Mouse (Mus musculus): ENCODE data around the gene Gstp2. TPM values are rescaled to one million over a fixed set of nuclear protein-coding genes. Genes with fewer than 3 reads are reported as not detected.

Gene Gstp2
- 11.0 and 11.1 TPM in 2 replicates for polyA plus RNA-seq (2015; fragmentation: Nextera tagmentation; extraction: Ambion mirVana)

DNA sequence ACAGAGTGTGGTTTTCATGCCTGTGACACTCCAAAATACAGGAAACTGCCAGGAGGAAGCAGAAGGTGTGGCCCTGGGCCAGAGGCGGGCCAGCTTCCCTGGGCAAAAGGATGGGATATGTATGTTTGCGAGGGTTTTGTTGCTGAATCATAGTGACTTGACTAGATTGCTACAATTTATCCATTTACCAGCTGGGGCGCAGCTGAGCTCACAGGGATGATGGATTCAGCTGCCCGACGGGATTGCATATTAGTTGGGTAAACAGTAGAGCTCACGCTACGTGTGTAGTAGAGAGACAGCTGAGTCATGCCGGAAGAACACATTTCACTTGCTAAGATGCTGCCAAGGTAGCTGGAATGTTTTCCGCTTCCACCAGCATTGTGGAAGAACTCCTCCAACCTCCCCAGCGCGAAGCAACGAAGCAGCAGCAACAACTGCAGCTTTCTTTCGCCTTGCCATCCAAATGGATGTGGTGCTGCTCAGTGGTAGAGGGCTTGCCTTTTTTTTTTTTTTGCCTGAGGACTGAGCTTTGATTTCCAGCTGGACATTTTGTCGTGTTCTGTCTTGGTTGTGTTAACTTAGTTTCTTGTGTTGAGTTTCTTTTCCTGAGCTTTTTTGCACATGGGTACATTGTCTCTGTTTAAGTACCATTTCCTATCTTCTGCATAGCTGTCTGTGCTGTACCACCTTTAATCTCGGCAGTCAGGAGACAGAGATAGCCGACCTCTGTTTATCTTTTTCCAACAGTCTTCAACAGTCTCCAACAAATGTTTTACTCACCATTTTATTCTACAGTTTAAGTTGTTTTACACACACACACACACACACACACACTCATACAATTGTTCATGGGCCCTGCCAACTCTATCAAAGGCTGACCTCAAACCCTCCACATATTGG, at the start of gene Gstp2:
Gstp2 (minus strand) TSS at position 58 of the 900 bp plus-strand sequence.

GRCm38 (mm10) chr19:4081394-4081793, 35.6 kb upstream of the Gstp2 start, which contains the start of gene Cabp2:
Cabp2 (plus strand) TSS chr19:4081578.

DNA sequence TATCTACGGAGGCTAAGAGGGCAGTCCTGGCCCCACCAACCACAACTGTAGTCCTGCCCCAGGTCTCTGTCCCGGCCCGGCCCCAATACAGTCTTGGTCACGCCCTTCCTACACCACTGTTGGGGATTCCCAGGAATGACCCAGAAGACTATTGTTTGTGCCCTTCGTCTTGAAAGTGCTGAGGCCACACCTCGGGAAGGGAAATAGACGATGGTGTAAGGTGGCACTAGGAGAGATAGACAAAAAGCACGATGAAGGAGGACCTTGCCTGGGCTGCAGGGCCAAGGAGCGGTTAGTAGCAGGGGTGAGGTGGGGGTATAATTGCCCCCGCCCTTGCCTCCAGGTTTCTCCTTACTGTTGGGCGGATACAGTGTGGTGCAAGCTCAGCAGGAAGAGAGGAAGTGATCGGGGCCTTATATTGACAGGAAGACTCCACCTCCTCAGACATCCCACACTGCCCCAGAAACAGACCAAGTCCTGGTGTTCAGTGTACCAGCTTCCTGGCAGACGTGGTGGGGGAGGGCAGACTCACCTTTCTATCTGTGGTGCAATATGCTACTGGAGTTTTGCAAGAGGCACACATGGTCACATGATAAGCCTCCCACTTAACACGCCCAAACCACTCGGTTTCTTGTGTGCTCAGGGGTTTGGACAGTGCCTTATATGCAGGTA, 13.4 kb upstream of the Gstp2 start, which contains the start of gene Gstp3:
Gstp3 (minus strand) TSS at position 501 of the 672 bp plus-strand sequence.

DNA sequence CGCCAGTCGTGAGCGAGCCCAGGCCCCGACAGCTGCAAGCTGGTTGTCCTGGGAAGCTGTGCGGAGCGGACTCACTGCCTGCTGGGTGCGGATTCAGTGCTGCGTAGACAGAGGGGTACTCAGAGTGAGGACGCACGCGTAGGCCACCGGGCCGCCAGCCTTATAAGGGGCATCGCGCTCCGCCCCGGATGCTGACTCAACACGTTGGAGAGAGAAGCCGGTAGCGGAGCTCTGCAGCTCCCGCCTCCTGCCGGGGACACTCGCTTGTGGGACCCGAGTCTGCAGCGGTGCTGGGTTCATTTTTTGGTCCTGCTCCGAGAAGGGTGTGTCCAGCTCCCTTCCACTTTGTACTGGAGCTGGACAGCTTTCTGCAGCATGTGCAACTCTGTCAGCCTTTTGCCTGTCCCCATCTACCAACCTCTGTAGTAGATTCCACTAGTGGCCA, 8.0 kb downstream of the Gstp2 start, which contains the start of gene Gstp1:
Gstp1 (minus strand) TSS at position 198 of the 445 bp plus-strand sequence.

GRCm38 (mm10) chr19:4012432-4013022, 33.3 kb downstream of the Gstp2 start, which contains the start of gene Ndufv1:
Ndufv1 (minus strand) TSS chr19:4012806.

DNA sequence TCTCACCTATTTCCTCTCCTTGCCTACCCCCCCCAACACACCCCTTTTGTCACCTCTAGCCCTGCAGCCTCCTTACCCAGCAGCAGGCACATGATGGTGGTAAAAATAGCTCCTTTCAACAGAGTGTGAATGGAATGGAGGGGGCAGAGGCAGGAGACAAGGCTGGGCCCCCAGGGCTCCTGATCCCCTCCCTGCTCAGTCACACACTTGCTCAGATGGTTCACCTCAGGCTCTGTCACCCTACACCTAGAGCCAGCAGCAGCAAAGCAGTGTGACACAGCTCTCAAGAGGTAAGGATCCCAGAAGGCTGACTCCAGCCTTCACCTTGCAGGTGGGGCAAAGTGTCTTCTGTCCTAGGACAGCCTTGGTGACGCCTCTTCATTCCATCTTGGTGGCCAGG, 42.7 kb downstream of the Gstp2 start, which contains the start of gene Doc2g:
Doc2g (plus strand) TSS at position 202 of the 400 bp plus-strand sequence.

GRCm38 (mm10) chr19:4000119-4000900, 45.5 kb downstream of the Gstp2 start, which contains the start of the genes Nudt8 and Gm49405:
Nudt8 (plus strand) TSS chr19:4000580.
Gm49405 (plus strand) TSS chr19:4000626.

GRCm38 (mm10) chr19:3992416-3992815, 53.4 kb downstream of the Gstp2 start, which contains the start of gene Tbx10:
Tbx10 (plus strand) TSS chr19:3992752.

Other genes starting within 250 kb of the Gstp2 start
- 7.9 and 9.6 TPM in 2 replicates for gene Chka, start 194.2 kb downstream of the Gstp2 start, polyA plus RNA-seq (2015; fragmentation: Nextera tagmentation; extraction: Ambion mirVana)
- 16.4 and 18.2 TPM in 2 replicates for gene Tcirg1, start 138.9 kb downstream of the Gstp2 start, polyA plus RNA-seq (2015; fragmentation: Nextera tagmentation; extraction: Ambion mirVana)
- 372 and 439 TPM in 2 replicates for gene Ndufs8, start 133.2 kb downstream of the Gstp2 start, polyA plus RNA-seq (2015; fragmentation: Nextera tagmentation; extraction: Ambion mirVana)
- 7.5 and 8.1 TPM in 2 replicates for gene Aldh3b1, start 116.2 kb downstream of the Gstp2 start, polyA plus RNA-seq (2015; fragmentation: Nextera tagmentation; extraction: Ambion mirVana)
- 20.6 and 25.5 TPM in 2 replicates for gene Unc93b1, start 110.8 kb downstream of the Gstp2 start, polyA plus RNA-seq (2015; fragmentation: Nextera tagmentation; extraction: Ambion mirVana)
- gene Aldh3b3, start 87.4 kb downstream of the Gstp2 start, polyA plus RNA-seq (2015; fragmentation: Nextera tagmentation; extraction: Ambion mirVana) = 0.35 TPM in 1 of 2 replicates, not detected in the other
- gene Aldh3b2, start 73.7 kb downstream of the Gstp2 start, polyA plus RNA-seq (2015; fragmentation: Nextera tagmentation; extraction: Ambion mirVana) = 1.0 and 9.9 TPM in 2 replicates
- gene Acy3, start 59.5 kb downstream of the Gstp2 start, polyA plus RNA-seq (2015; fragmentation: Nextera tagmentation; extraction: Ambion mirVana) = 10.8 and 13.3 TPM in 2 replicates
- gene Tbx10, start 53.3 kb downstream of the Gstp2 start, polyA plus RNA-seq (2015; fragmentation: Nextera tagmentation; extraction: Ambion mirVana) = not detected in 2 replicates
- 39.5 and 49.5 TPM in 2 replicates for gene Nudt8, start 45.4 kb downstream of the Gstp2 start, polyA plus RNA-seq (2015; fragmentation: Nextera tagmentation; extraction: Ambion mirVana)
- 0.94 and 1.1 TPM in 2 replicates for gene Gm49405, start 45.4 kb downstream of the Gstp2 start, polyA plus RNA-seq (2015; fragmentation: Nextera tagmentation; extraction: Ambion mirVana)
- 1.6 and 2.5 TPM in 2 replicates for gene Doc2g, start 42.7 kb downstream of the Gstp2 start, polyA plus RNA-seq (2015; fragmentation: Nextera tagmentation; extraction: Ambion mirVana)
- gene Ndufv1, start 33.2 kb downstream of the Gstp2 start, polyA plus RNA-seq (2015; fragmentation: Nextera tagmentation; extraction: Ambion mirVana) = 413 and 450 TPM in 2 replicates
- 271 and 284 TPM in 2 replicates for gene Gstp1, start 8.0 kb downstream of the Gstp2 start, polyA plus RNA-seq (2015; fragmentation: Nextera tagmentation; extraction: Ambion mirVana)
- gene Gstp3, start 13.5 kb upstream of the Gstp2 start, polyA plus RNA-seq (2015; fragmentation: Nextera tagmentation; extraction: Ambion mirVana) = 0.21 TPM in 1 of 2 replicates, not detected in the other
- 1.3 and 1.5 TPM in 2 replicates for gene Cabp2, start 35.6 kb upstream of the Gstp2 start, polyA plus RNA-seq (2015; fragmentation: Nextera tagmentation; extraction: Ambion mirVana)
- gene Cdk2ap2, start 51.2 kb upstream of the Gstp2 start, polyA plus RNA-seq (2015; fragmentation: Nextera tagmentation; extraction: Ambion mirVana) = 38.7 and 45.9 TPM in 2 replicates
- 3.8 and 5.2 TPM in 2 replicates for gene Pitpnm1, start 54.0 kb upstream of the Gstp2 start, polyA plus RNA-seq (2015; fragmentation: Nextera tagmentation; extraction: Ambion mirVana)
- 56.7 and 57.8 TPM in 2 replicates for gene Aip, start 79.8 kb upstream of the Gstp2 start, polyA plus RNA-seq (2015; fragmentation: Nextera tagmentation; extraction: Ambion mirVana)
- not detected in 2 replicates for gene Gpr152, start 93.8 kb upstream of the Gstp2 start, polyA plus RNA-seq (2015; fragmentation: Nextera tagmentation; extraction: Ambion mirVana)
- gene Cabp4, start 98.0 kb upstream of the Gstp2 start, polyA plus RNA-seq (2015; fragmentation: Nextera tagmentation; extraction: Ambion mirVana) = 0.14 and 1.5 TPM in 2 replicates
- 67.6 and 99.9 TPM in 2 replicates for gene Coro1b, start 102.6 kb upstream of the Gstp2 start, polyA plus RNA-seq (2015; fragmentation: Nextera tagmentation; extraction: Ambion mirVana)
- gene Ptprcap, start 107.6 kb upstream of the Gstp2 start, polyA plus RNA-seq (2015; fragmentation: Nextera tagmentation; extraction: Ambion mirVana) = 2.1 and 2.3 TPM in 2 replicates
- gene Rps6kb2, start 117.3 kb upstream of the Gstp2 start, polyA plus RNA-seq (2015; fragmentation: Nextera tagmentation; extraction: Ambion mirVana) = 42.6 and 42.9 TPM in 2 replicates
- gene Carns1, start 129.5 kb upstream of the Gstp2 start, polyA plus RNA-seq (2015; fragmentation: Nextera tagmentation; extraction: Ambion mirVana) = 16.9 and 20.7 TPM in 2 replicates
- gene Tbc1d10c, start 145.3 kb upstream of the Gstp2 start, polyA plus RNA-seq (2015; fragmentation: Nextera tagmentation; extraction: Ambion mirVana) = 5.1 and 6.7 TPM in 2 replicates
- gene Ppp1ca, start 146.0 kb upstream of the Gstp2 start, polyA plus RNA-seq (2015; fragmentation: Nextera tagmentation; extraction: Ambion mirVana) = 660 and 721 TPM in 2 replicates
- gene Rad9a, start 155.6 kb upstream of the Gstp2 start, polyA plus RNA-seq (2015; fragmentation: Nextera tagmentation; extraction: Ambion mirVana) = 10.2 and 10.8 TPM in 2 replicates
- 0.51 and 0.85 TPM in 2 replicates for gene Clcf1, start 168.2 kb upstream of the Gstp2 start, polyA plus RNA-seq (2015; fragmentation: Nextera tagmentation; extraction: Ambion mirVana)
- gene AC109138.7, start 168.3 kb upstream of the Gstp2 start, polyA plus RNA-seq (2015; fragmentation: Nextera tagmentation; extraction: Ambion mirVana) = not detected in 2 replicates
- 35.0 and 37.0 TPM in 2 replicates for gene Pold4, start 185.9 kb upstream of the Gstp2 start, polyA plus RNA-seq (2015; fragmentation: Nextera tagmentation; extraction: Ambion mirVana)
- 1.6 and 3.1 TPM in 2 replicates for gene Ssh3, start 223.2 kb upstream of the Gstp2 start, polyA plus RNA-seq (2015; fragmentation: Nextera tagmentation; extraction: Ambion mirVana)
- gene Ankrd13d, start 237.1 kb upstream of the Gstp2 start, polyA plus RNA-seq (2015; fragmentation: Nextera tagmentation; extraction: Ambion mirVana) = 0.84 and 0.95 TPM in 2 replicates